Mouse (Mus musculus): ENCODE results near the gene Styxl1. TPM values are rescaled to one million over a fixed set of nuclear protein-coding genes. Genes with fewer than 3 reads are reported as not detected.

The Styxl1 gene
- polyA plus RNA-seq, 2 experiments: 0.02 TPM; not detected in 1

DNA sequence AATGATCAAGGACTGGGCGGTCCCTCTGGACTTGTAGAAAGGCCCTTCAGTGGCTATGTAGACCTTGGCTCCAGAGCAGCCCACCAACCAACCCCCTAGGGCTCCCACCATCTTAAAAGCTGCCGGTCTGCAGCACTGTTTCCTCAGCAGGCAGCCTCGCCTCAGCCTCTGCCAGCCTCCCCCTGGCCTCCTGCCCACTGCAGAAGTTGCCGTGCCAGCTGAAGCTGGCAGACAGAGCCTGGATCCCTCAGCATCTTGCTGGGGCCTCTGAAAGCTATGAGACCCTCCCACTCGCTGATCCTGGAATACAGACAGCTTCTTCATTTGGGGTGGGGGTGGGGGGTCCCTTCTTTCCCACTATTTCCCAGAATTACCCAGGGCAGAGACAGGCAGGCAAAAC lies 34.8 kb upstream of the Styxl1 start:
- Histone ChIP-seq H3K9ac (replicated peaks) (no peak overlapping the region), H3K9me3 (ENCODE audit: control insufficient read depth, low read length) (no peaks in the 10 kb centered on the region), H3K4me3 (ENCODE audit: insufficient read depth in 1 of 2, low read depth in 2 of 2, low read length in 2 of 2) (no peak overlapping the region), H3K36me3 (replicated peaks; ENCODE audit: control insufficient read depth, insufficient read depth, low read depth) (no peaks in the 10 kb centered on the region), H3K4me2 (ENCODE audit: low read depth) (no peak overlapping the region), H3K27ac (no peak overlapping the region), H3K27me3 (ENCODE audit: control insufficient read depth, insufficient read depth, low read length) (no peaks in the 10 kb centered on the region), H3K4me1 (replicated peaks; ENCODE audit: control insufficient read depth in 2 of 2, insufficient read depth in 2 of 2, low read length in 1 of 2) (no peaks in the 10 kb centered on the region)
- TF ChIP-seq EP300 (IDR thresholded peaks at IDR 0.05; ENCODE audit: low read depth) (no peak), CTCF (IDR thresholded peaks at IDR 0.05; ENCODE audit: low read depth) (no peak)
- ATAC-seq (ENCODE audit: insufficient read depth) (no peak), DNase-seq (ENCODE audit: low read depth in 3 of 3, low spot score in 3 of 3) (no peak)
- WGBS (ENCODE audit: insufficient replicate concordance): 42% methylated on average over 5 of the region's 5 CpGs

DNA sequence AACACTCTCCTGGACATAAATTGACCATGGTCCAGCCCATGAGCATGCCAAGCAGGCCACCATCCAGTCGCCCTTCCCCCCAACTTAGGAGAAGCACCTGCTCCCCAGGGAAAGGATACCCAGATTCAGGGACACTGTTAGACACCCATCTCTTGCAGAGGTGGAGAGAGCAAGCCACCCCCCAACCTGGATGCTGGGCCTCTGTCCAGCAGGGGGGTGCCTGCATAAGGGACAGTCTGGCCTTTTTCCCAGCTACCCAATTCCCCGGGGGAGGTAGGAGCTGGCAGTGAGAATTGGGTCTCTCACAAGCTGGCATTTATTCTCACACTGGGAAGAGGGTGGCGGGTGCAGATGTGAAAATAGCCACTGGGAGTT lies 29.1 kb upstream of the Styxl1 start:
- no peak overlapping the region for H3K9ac ChIP-seq (replicated peaks)
- no peak overlapping the region for H3K27ac ChIP-seq
- H3K36me3 ChIP-seq (replicated peaks; ENCODE audit: control insufficient read depth, insufficient read depth, low read depth): no peaks in the 10 kb centered on the region
- ATAC-seq (ENCODE audit: insufficient read depth) (no peak), DNase-seq (ENCODE audit: low read depth in 3 of 3, low spot score in 3 of 3) (no peak)
- H3K4me2 ChIP-seq (ENCODE audit: low read depth): no peak overlapping the region
- no peaks in the 10 kb centered on the region; a peak in 1 of 4 replicates for H3K4me1 ChIP-seq (replicated peaks; ENCODE audit: control insufficient read depth in 2 of 2, insufficient read depth in 2 of 2, low read length in 1 of 2)
- no peaks in the 10 kb centered on the region for H3K27me3 ChIP-seq (ENCODE audit: control insufficient read depth, insufficient read depth, low read length)
- no peaks in the 10 kb centered on the region for H3K9me3 ChIP-seq (ENCODE audit: control insufficient read depth, low read length)
- H3K4me3 ChIP-seq (ENCODE audit: insufficient read depth in 1 of 2, low read depth in 2 of 2, low read length in 2 of 2): no peak overlapping the region
- no peak for TF ChIP-seq CTCF (IDR thresholded peaks at IDR 0.05; ENCODE audit: low read depth)
- TF ChIP-seq EP300 (IDR thresholded peaks at IDR 0.05; ENCODE audit: low read depth): no peak
- WGBS (ENCODE audit: insufficient replicate concordance): 26% methylated on average over 3 of the region's 3 CpGs

DNA sequence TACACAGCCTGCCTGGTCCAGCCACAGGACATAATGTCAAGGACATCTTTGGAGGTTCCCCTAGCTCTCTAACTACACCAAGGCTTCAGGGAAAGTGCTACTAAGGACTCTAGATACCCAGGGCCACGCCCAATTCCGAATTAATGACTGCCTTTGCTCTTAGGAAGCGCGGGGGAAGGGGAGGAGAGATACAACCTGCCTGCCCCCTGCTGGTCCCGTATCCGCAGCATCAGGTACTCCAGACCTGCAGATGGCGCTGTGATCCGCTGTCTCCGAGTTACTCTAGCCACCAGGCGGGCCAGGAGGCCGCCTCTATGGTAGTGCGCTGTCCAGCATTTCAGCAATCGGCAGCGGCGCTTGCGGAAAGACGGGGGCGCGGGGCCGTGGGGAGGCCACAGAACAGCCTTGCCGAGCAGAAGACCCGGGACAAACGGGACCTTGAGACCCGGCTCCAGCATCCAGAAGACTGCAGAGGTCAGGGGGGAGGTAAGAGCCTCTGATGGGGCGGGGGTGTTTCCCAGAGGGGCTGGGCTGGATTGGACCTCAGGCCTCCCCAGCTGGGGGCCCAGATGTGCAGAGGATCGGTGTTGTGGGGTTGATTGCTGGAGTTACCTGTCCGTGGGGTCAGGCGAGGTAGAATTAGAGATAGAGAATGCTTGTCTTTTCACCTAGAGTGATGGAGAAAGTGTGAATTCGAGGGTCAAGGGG lies 28.5 kb upstream of the Styxl1 start, which contains the start of gene Srrm3:
Gene Srrm3, plus strand, starts transcription at position 336 of the 708 bp plus-strand sequence.
- Histone ChIP-seq H3K9ac (replicated peaks) (no peak within 1 kb of the TSS), H3K4me3 (ENCODE audit: insufficient read depth in 1 of 2, low read depth in 2 of 2, low read length in 2 of 2) (no peak within 1 kb of the TSS), H3K27ac (no peak within 1 kb of the TSS), H3K4me2 (ENCODE audit: low read depth) (no peak within 1 kb of the TSS), H3K27me3 (ENCODE audit: control insufficient read depth, insufficient read depth, low read length) (no peaks in the 10 kb centered on the region), H3K9me3 (ENCODE audit: control insufficient read depth, low read length) (no peaks in the 10 kb centered on the region), H3K36me3 (replicated peaks; ENCODE audit: control insufficient read depth, insufficient read depth, low read depth) (no peaks in the 10 kb centered on the region), H3K4me1 (replicated peaks; ENCODE audit: control insufficient read depth in 2 of 2, insufficient read depth in 2 of 2, low read length in 1 of 2) (no peaks in the 10 kb centered on the region; a peak in 1 of 4 replicates)
- TF ChIP-seq CTCF (IDR thresholded peaks at IDR 0.05; ENCODE audit: low read depth) (peak; percentile 99), EP300 (IDR thresholded peaks at IDR 0.05; ENCODE audit: low read depth) (no peak)
- DNase-seq (ENCODE audit: low read depth in 3 of 3, low spot score in 3 of 3): peak; percentile 63 to 73 (median 70)
- ATAC-seq (ENCODE audit: insufficient read depth): peak; percentile 60
- WGBS (ENCODE audit: insufficient replicate concordance): 4% methylated on average over 29 of the region's 29 CpGs

DNA sequence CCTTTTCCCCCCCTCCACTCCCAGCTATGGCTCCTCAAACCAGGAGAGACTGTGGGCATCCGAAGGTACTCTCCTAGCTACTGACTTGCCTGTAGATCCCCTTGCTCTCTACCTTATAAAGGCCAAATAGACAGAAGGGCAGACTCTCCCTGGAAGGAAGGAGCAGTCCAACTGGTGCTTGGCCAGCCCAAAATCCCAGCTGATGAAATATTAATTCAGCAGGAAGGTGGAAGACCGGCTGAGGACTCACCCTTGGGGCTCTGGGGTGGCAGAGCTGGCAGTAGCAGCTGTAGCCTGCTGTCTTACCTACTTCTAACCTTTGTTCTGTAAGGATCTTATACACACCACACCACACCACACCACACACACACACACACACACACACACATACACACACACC lies 26.6 kb upstream of the Styxl1 start:
- H3K27ac ChIP-seq: no peak overlapping the region
- DNase-seq (ENCODE audit: low read depth in 3 of 3, low spot score in 3 of 3): no peak
- no peak for ATAC-seq (ENCODE audit: insufficient read depth)
- H3K4me2 ChIP-seq (ENCODE audit: low read depth): no peak overlapping the region
- no peak overlapping the region for H3K9ac ChIP-seq (replicated peaks)
- H3K9me3 ChIP-seq (ENCODE audit: control insufficient read depth, low read length): no peaks in the 10 kb centered on the region
- TF ChIP-seq CTCF (IDR thresholded peaks at IDR 0.05; ENCODE audit: low read depth) (no peak), EP300 (IDR thresholded peaks at IDR 0.05; ENCODE audit: low read depth) (no peak)
- 52% methylated on average over 2 of the region's 2 CpGs for WGBS (ENCODE audit: insufficient replicate concordance)
- H3K4me1 ChIP-seq (replicated peaks; ENCODE audit: control insufficient read depth in 2 of 2, insufficient read depth in 2 of 2, low read length in 1 of 2): no peaks in the 10 kb centered on the region; a peak in 1 of 4 replicates
- H3K27me3 ChIP-seq (ENCODE audit: control insufficient read depth, insufficient read depth, low read length): no peaks in the 10 kb centered on the region
- no peaks in the 10 kb centered on the region for H3K36me3 ChIP-seq (replicated peaks; ENCODE audit: control insufficient read depth, insufficient read depth, low read depth)
- H3K4me3 ChIP-seq (ENCODE audit: insufficient read depth in 1 of 2, low read depth in 2 of 2, low read length in 2 of 2): no peak overlapping the region

DNA sequence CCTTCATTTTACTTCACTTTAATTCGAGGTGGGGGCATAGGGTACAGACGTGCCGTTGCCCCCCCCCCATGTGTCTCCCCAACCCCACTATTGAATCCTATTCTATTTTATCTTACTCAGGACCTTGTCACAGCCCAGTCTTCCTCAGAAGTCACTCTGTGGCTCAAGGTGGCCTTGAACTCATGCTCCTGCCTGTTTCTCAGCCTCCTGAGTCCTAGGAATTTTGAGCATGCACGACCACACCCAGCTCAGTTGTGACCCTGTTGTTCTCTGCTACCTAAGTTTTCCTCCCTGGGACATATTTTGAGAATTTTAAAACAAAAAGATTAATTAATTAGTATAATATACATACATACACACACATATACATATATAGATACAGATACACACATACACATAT lies 25.5 kb upstream of the Styxl1 start:
- no peak for DNase-seq (ENCODE audit: low read depth in 3 of 3, low spot score in 3 of 3)
- Histone ChIP-seq H3K4me3 (ENCODE audit: insufficient read depth in 1 of 2, low read depth in 2 of 2, low read length in 2 of 2) (no peak overlapping the region), H3K9ac (replicated peaks) (no peak overlapping the region), H3K4me2 (ENCODE audit: low read depth) (no peak overlapping the region), H3K36me3 (replicated peaks; ENCODE audit: control insufficient read depth, insufficient read depth, low read depth) (no peaks in the 10 kb centered on the region), H3K4me1 (replicated peaks; ENCODE audit: control insufficient read depth in 2 of 2, insufficient read depth in 2 of 2, low read length in 1 of 2) (no peaks in the 10 kb centered on the region; a peak in 1 of 4 replicates), H3K9me3 (ENCODE audit: control insufficient read depth, low read length) (no peaks in the 10 kb centered on the region), H3K27ac (no peak overlapping the region), H3K27me3 (ENCODE audit: control insufficient read depth, insufficient read depth, low read length) (no peaks in the 10 kb centered on the region)
- 55% methylated on average over 4 of the region's 4 CpGs for WGBS (ENCODE audit: insufficient replicate concordance)
- no peak for TF ChIP-seq CTCF (IDR thresholded peaks at IDR 0.05; ENCODE audit: low read depth)
- TF ChIP-seq EP300 (IDR thresholded peaks at IDR 0.05; ENCODE audit: low read depth): no peak
- ATAC-seq (ENCODE audit: insufficient read depth): no peak
